Mouse (Mus musculus) forebrain, embryonic 13.5 days (tissue): ENCODE data around the gene Ccl20. TPM values are rescaled to one million over a fixed set of nuclear protein-coding genes. Genes with fewer than 3 reads are reported as not detected.

Experiments used
- ATAC-seq: fragments of 200-750 bp; cut with Nextera tagmentation; 2 replicates; pipeline ENCODE4 v1.8.0; 2017
- H3K27ac ChIP-seq: fragments of 300-500 bp; sonication (generic); 2 replicates; pipeline ENCODE4 v1.5.1; 2015; ENCODE audit warnings: inconsistent platforms, mild to moderate bottlenecking, moderate library complexity
- H3K27me3 ChIP-seq: fragments of 300-500 bp; sonication (generic); 2 replicates; pipeline ENCODE4 v1.6.1; 2015; ENCODE audit warnings: mild to moderate bottlenecking, inconsistent platforms
- H3K36me3 ChIP-seq: fragments of 300-500 bp; sonication (generic); 2 replicates; pipeline ENCODE4 v1.6.1; 2015; ENCODE audit warnings: mild to moderate bottlenecking, inconsistent platforms; ENCODE audit not compliant: poor library complexity, severe bottlenecking
- H3K4me1 ChIP-seq: fragments of 300-500 bp; sonication (generic); 2 replicates; pipeline ENCODE4 v1.6.1; 2015; ENCODE audit warnings: inconsistent platforms
- H3K4me2 ChIP-seq: fragments of 300-500 bp; sonication (generic); 2 replicates; pipeline ENCODE4 v1.6.1; 2015; ENCODE audit warnings: inconsistent platforms, mild to moderate bottlenecking, moderate library complexity
- H3K4me3 ChIP-seq: fragments of 300-500 bp; sonication (generic); 2 replicates; pipeline ENCODE4 v1.5.1; 2015; ENCODE audit warnings: mild to moderate bottlenecking, inconsistent platforms
- H3K9ac ChIP-seq: fragments of 300-500 bp; sonication (generic); 2 replicates; pipeline ENCODE4 v1.6.1; 2015; ENCODE audit warnings: mild to moderate bottlenecking, inconsistent platforms
- H3K9me3 ChIP-seq: fragments of 300-500 bp; sonication (generic); replicated peaks from 2 replicates; pipeline ENCODE4 v1.6.1; 2016; ENCODE audit warnings: inconsistent platforms
- WGBS: fragments of 180-500 bp; shearing (Covaris S2); methylation state at CpG from one replicate; pipeline ENCODE4 v1.1.7; 2015; 5-methylcytosine and 5-hydroxymethylcytosine counted together
- polyA plus RNA-seq: library from polyadenylated mRNA; unstranded; fragments of >200 nt; fragmentation: Nextera tagmentation; extraction: Ambion mirVana; gene quantifications from 2 replicates; pipeline ENCODE4 v1.2.1, GENCODE M21; 2015

Ccl20 gene
- polyA plus RNA-seq = not detected in 2 replicates

GRCm38 (mm10) chr1:83116447-83117137 lies at the start of gene Ccl20:
Ccl20 (plus strand) TSS chr1:83116766.
- H3K4me3 ChIP-seq = no peak within 1 kb of the TSS
- H3K4me2 ChIP-seq = no peak within 1 kb of the TSS
- no peak within 1 kb of the TSS for H3K27ac ChIP-seq
- H3K27me3 ChIP-seq = no peaks in the 10 kb centered on the region
- WGBS = 56% methylated on average over 8 of the region's 8 CpGs
- H3K36me3 ChIP-seq = no peaks in the 10 kb centered on the region
- H3K9me3 ChIP-seq = no peaks in the 10 kb centered on the region
- H3K9ac ChIP-seq = no peak within 1 kb of the TSS
- no peak for ATAC-seq
- no peaks in the 10 kb centered on the region for H3K4me1 ChIP-seq

- Histone ChIP-seq H3K36me3 (no peaks in the 10 kb centered on the region), H3K27me3 (no peaks in the 10 kb centered on the region), H3K4me3 (no peak overlapping the region), H3K4me1 (no peaks in the 10 kb centered on the region), H3K27ac (no peak overlapping the region), H3K9ac (no peak overlapping the region), H3K9me3 (no peaks in the 10 kb centered on the region), H3K4me2 (no peak overlapping the region)
- WGBS = 89% methylated on average over 10 of the region's 10 CpGs
- no peak for ATAC-seq
Measured at GRCm38 (mm10) chr1:83067205-83067604, 49.4 kb upstream of the Ccl20 start.

- Histone ChIP-seq H3K27me3 (no peaks in the 10 kb centered on the region), H3K36me3 (no peaks in the 10 kb centered on the region), H3K27ac (no peak overlapping the region), H3K4me1 (peaks cover 5% of the 10 kb centered on the region; the same call in 1 of the 2 replicates), H3K9ac (no peak overlapping the region), H3K9me3 (no peaks in the 10 kb centered on the region), H3K4me2 (peak overlapping the region; percentile 47), H3K4me3 (peak overlapping the region; percentile 27)
- 34% methylated on average over 15 of the region's 15 CpGs for WGBS
- ATAC-seq = peak; percentile 68
Measured at GRCm38 (mm10) chr1:83075526-83076189, 40.9 kb upstream of the Ccl20 start.

GRCm38 (mm10) chr1:83076190-83076917 lies 40.2 kb upstream of the Ccl20 start:
- no peak overlapping the region for H3K9ac ChIP-seq
- peak overlapping the region; percentile 47 for H3K4me2 ChIP-seq
- no peaks in the 10 kb centered on the region for H3K36me3 ChIP-seq
- H3K27ac ChIP-seq = no peak overlapping the region
- peak; percentile 94 for ATAC-seq
- H3K9me3 ChIP-seq = no peaks in the 10 kb centered on the region
- H3K4me1 ChIP-seq = peaks cover 5% of the 10 kb centered on the region; the same call in 1 of the 2 replicates
- H3K4me3 ChIP-seq = peak overlapping the region; percentile 27
- no peaks in the 10 kb centered on the region for H3K27me3 ChIP-seq
- 44% methylated on average over 11 of the region's 11 CpGs for WGBS

DNA sequence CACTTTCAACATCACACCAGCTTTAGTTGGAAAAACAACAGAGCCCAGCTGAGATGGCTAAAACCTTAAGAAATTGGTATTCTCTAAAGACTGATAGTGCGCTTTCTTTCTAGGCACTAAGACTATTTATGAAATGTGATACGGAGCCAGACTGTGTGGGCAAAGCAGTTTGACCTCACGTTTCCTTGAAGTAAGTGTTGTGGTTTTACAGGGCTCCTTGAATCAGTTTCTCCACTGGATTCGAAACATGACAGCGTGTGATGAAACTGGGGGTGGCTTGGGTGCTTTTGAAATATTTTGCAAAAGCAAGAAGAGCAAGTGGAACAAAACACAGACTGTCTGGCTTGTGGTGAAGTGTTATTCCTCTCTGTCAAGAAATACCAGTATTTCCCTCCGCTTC lies 39.5 kb upstream of the Ccl20 start:
- H3K27me3 ChIP-seq = no peaks in the 10 kb centered on the region
- H3K4me1 ChIP-seq = peaks cover 5% of the 10 kb centered on the region; the same call in 1 of the 2 replicates
- no peak overlapping the region for H3K9ac ChIP-seq
- no peaks in the 10 kb centered on the region for H3K36me3 ChIP-seq
- WGBS = 87% methylated on average over 6 of the region's 6 CpGs
- ATAC-seq = no peak
- no peaks in the 10 kb centered on the region for H3K9me3 ChIP-seq
- H3K4me2 ChIP-seq = no peak overlapping the region
- H3K27ac ChIP-seq = no peak overlapping the region
- no peak overlapping the region for H3K4me3 ChIP-seq

DNA sequence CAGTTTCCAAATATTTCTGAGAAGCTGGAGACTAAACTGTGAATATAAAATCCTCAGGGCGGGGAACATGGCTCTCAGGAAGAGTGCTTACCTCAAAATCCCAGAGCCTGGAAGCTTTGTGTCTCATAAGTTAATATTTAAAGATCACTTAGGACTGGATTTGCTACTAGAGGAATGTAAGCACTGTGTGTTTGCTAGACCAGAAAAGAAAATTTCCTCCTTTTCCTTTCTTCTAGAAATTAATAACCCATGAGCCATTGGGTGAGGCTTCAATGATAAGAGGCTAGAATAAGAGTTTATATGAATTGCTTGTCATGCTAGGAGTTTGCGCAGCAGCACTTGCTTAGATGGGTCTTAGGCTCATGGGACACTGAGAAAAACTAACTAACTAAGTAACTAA lies 31.8 kb upstream of the Ccl20 start:
- 93% methylated on average over 2 of the region's 2 CpGs for WGBS
- H3K36me3 ChIP-seq = no peaks in the 10 kb centered on the region
- ATAC-seq = no peak
- H3K9ac ChIP-seq = no peak overlapping the region
- no peak overlapping the region for H3K4me3 ChIP-seq
- no peaks in the 10 kb centered on the region for H3K9me3 ChIP-seq
- H3K4me2 ChIP-seq = no peak overlapping the region
- H3K27ac ChIP-seq = no peak overlapping the region
- H3K4me1 ChIP-seq = no peaks in the 10 kb centered on the region
- no peaks in the 10 kb centered on the region for H3K27me3 ChIP-seq

- ATAC-seq = no peak
- H3K4me3 ChIP-seq = no peak overlapping the region
Measured at GRCm38 (mm10) chr1:83091268-83091667, 25.3 kb upstream of the Ccl20 start.

GRCm38 (mm10) chr1:83096935-83097334 lies 19.6 kb upstream of the Ccl20 start:
- no peaks in the 10 kb centered on the region for H3K27me3 ChIP-seq
- no peak overlapping the region for H3K27ac ChIP-seq
- no peak overlapping the region for H3K9ac ChIP-seq
- no peak overlapping the region for H3K4me2 ChIP-seq
- no peak overlapping the region for H3K4me3 ChIP-seq
- peaks cover 5% of the 10 kb centered on the region for H3K4me1 ChIP-seq
- no peaks in the 10 kb centered on the region for H3K9me3 ChIP-seq
- WGBS = 73% methylated on average over 4 of the region's 4 CpGs
- no peak for ATAC-seq
- H3K36me3 ChIP-seq = no peaks in the 10 kb centered on the region

More at GRCm38 (mm10) chr1:83091268-83091667, 25.3 kb upstream of the Ccl20 start:
- no peak overlapping the region for H3K4me2 ChIP-seq
- 82% methylated on average over 3 of the region's 3 CpGs for WGBS
- no peaks in the 10 kb centered on the region for H3K4me1 ChIP-seq
- H3K9ac ChIP-seq = no peak overlapping the region
- no peaks in the 10 kb centered on the region for H3K27me3 ChIP-seq
- H3K36me3 ChIP-seq = no peaks in the 10 kb centered on the region
- H3K27ac ChIP-seq = no peak overlapping the region
- no peaks in the 10 kb centered on the region for H3K9me3 ChIP-seq

- H3K4me1 ChIP-seq = peaks cover 6% of the 10 kb centered on the region
- H3K9me3 ChIP-seq = no peaks in the 10 kb centered on the region
- H3K9ac ChIP-seq = no peak overlapping the region
- 63% methylated on average over 2 of the region's 2 CpGs for WGBS
- no peaks in the 10 kb centered on the region for H3K27me3 ChIP-seq
- H3K4me2 ChIP-seq = no peak overlapping the region
- H3K36me3 ChIP-seq = no peaks in the 10 kb centered on the region
- 0 out of 2 replicates have a peak, but pooled peaks have one; percentile 58 for ATAC-seq
- no peak overlapping the region for H3K27ac ChIP-seq
- no peak overlapping the region for H3K4me3 ChIP-seq
Measured at GRCm38 (mm10) chr1:83099160-83099559, 17.4 kb upstream of the Ccl20 start.

- 62% methylated on average over 7 of the region's 7 CpGs for WGBS
- Histone ChIP-seq H3K4me2 (no peak overlapping the region), H3K9ac (no peak overlapping the region), H3K27me3 (no peaks in the 10 kb centered on the region), H3K27ac (no peak overlapping the region), H3K9me3 (no peaks in the 10 kb centered on the region), H3K4me3 (no peak overlapping the region), H3K36me3 (no peaks in the 10 kb centered on the region), H3K4me1 (peaks cover 6% of the 10 kb centered on the region)
- ATAC-seq = no peak
Measured at GRCm38 (mm10) chr1:83099580-83100137, 16.9 kb upstream of the Ccl20 start.

DNA sequence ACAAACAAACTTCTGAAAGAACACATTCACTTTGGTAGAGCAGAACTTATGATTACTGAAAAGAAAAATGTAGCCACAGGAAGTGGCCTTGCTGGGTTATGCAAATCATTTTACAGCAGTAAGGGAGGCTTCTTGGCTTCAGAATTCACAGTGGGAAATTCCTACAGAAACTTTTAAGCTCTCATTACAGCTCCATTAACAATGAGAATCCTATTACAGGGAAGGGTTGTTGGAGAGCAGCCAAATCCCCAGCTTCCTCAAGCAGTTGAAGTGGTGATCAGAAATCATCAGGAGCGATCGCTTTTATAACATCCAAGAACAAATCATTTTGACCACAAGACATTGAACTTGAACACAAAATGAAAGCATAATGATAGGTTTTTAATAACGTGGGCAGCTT lies 14.7 kb upstream of the Ccl20 start:
- Histone ChIP-seq H3K4me3 (no peak overlapping the region), H3K27ac (no peak overlapping the region), H3K27me3 (no peaks in the 10 kb centered on the region), H3K4me2 (no peak overlapping the region), H3K36me3 (no peaks in the 10 kb centered on the region), H3K9me3 (no peaks in the 10 kb centered on the region), H3K9ac (no peak overlapping the region), H3K4me1 (peaks cover 6% of the 10 kb centered on the region)
- peak; percentile 57; the same call in 1 of the 2 replicates for ATAC-seq
- WGBS = 29% methylated on average over 3 of the region's 3 CpGs

DNA sequence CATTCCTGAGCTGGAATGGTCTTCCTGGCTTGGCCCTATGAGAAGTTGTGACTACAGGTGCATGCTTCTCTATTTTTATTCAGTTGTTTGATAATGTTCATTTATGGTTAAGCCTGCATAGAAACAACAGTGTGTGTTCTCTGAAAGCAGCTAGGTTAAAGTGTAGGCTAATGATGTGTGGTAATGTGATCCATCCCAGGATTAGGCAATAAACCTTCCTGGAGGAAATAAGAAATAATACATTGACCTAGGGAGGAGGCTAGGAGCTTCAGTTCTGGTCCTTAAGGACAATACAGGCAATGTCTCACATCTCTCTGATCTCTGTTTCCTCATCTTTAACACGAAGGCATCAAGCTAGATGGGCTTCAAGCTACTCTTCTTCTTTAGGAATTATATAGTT lies 11.1 kb upstream of the Ccl20 start:
- no peak overlapping the region for H3K4me3 ChIP-seq
- WGBS = 75% methylated on average over 1 of the region's 1 CpGs
- H3K36me3 ChIP-seq = no peaks in the 10 kb centered on the region
- peaks cover 6% of the 10 kb centered on the region for H3K4me1 ChIP-seq
- no peaks in the 10 kb centered on the region for H3K27me3 ChIP-seq
- H3K27ac ChIP-seq = no peak overlapping the region
- no peak overlapping the region for H3K4me2 ChIP-seq
- ATAC-seq = no peak
- no peak overlapping the region for H3K9ac ChIP-seq
- H3K9me3 ChIP-seq = no peaks in the 10 kb centered on the region
